Mouse (Mus musculus) kidney, embryonic 14.5 days (tissue): ENCODE data around the gene Slc25a22. TPM values are rescaled to one million over a fixed set of nuclear protein-coding genes. Genes with fewer than 3 reads are reported as not detected.

ENCODE experiments used
- ATAC-seq: fragments of 200-750 bp; cut with Nextera tagmentation; 2 replicates; pipeline ENCODE4 v1.8.0; 2017; ENCODE audit warnings: moderate number of reproducible peaks, mild to moderate bottlenecking, moderate TSS enrichment, moderate library complexity; ENCODE audit not compliant: low FRiP score, low TSS enrichment
- H3K27ac ChIP-seq: fragments of 300-500 bp; sonication (generic); 2 replicates; pipeline ENCODE4 v1.5.1; 2014; ENCODE audit warnings: low read depth, mild to moderate bottlenecking, low read length, moderate library complexity, mixed read lengths
- H3K27me3 ChIP-seq: fragments of 300-500 bp; sonication (generic); 2 replicates; pipeline ENCODE4 v1.6.1; 2014; ENCODE audit warnings: mild to moderate bottlenecking, low read length; ENCODE audit not compliant: control insufficient read depth, insufficient read depth
- H3K36me3 ChIP-seq: fragments of 300-500 bp; sonication (generic); 2 replicates; pipeline ENCODE4 v1.6.1; 2014; ENCODE audit warnings: low read length, mixed read lengths; ENCODE audit not compliant: control insufficient read depth, insufficient read depth
- H3K4me1 ChIP-seq: fragments of 300-500 bp; sonication (generic); 2 replicates; pipeline ENCODE4 v1.6.1; 2014; ENCODE audit warnings: low read length, mixed read lengths; ENCODE audit not compliant: control insufficient read depth, insufficient read depth
- H3K4me2 ChIP-seq: fragments of 300-500 bp; sonication (generic); replicated peaks from 2 replicates; pipeline ENCODE4 v1.6.1; 2014; ENCODE audit warnings: low read depth, mild to moderate bottlenecking, low read length
- H3K4me3 ChIP-seq: fragments of 300-500 bp; sonication (generic); 2 replicates; pipeline ENCODE4 v1.5.1; 2014; ENCODE audit warnings: mild to moderate bottlenecking, low read length
- H3K9ac ChIP-seq: fragments of 300-500 bp; sonication (generic); 2 replicates; pipeline ENCODE4 v1.6.1; 2014; ENCODE audit warnings: low read depth, mild to moderate bottlenecking, low read length, moderate library complexity
- H3K9me3 ChIP-seq: fragments of 300-500 bp; sonication (generic); 2 replicates; pipeline ENCODE4 v1.6.1; 2016; ENCODE audit warnings: low read length; ENCODE audit not compliant: control insufficient read depth
- WGBS: fragments of 180-500 bp; shearing (Covaris S2); extraction: QIAGEN DNeasy Blood & Tissue Kit; methylation state at CpG from one replicate; pipeline ENCODE4 v1.1.7; 2014; 5-methylcytosine and 5-hydroxymethylcytosine counted together
- polyA plus RNA-seq: library from polyadenylated mRNA; unstranded; fragments of >200 nt; fragmentation: Nextera tagmentation; extraction: Ambion mirVana; gene quantifications from 2 replicates; pipeline ENCODE4 v1.2.1, GENCODE M21; 2014

Gene Slc25a22
- polyA plus RNA-seq, 1 experiment from 2014 or later: 34.1 TPM

DNA sequence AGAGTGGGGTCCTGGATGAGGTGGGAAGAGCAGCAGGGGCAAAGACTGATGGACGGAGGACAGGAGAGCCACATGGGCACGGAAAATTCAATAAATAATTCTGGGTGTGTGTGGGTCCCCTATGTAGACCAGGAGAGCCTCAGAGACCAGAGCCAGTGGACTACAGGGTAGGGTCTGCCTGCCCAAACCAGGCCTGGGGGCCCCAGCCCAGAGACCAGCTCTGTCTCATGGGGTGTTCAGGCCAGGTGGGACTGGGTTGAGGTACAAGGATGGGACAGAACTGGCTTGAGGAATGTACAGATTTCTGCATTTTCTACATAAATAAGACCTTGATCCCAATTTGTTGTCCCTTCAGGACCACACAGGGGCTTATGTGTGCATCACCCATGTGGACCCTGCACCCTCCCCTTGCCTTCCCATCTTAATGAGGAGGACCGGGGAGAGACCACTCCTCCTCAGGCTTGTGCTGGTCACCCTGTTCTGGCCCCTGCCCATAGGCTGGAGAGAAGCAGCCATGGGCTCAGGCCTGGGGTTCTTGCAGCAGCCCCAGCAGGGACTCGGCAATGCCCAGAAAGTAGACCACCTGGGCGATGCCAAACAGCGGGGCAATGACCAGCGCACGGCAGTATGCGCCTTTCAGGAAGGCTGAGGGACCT is 7.0 kb downstream of the Slc25a22 start:
- no peak for ATAC-seq
- Histone ChIP-seq H3K27me3 (no peaks in the 10 kb centered on the region), H3K4me2 (no peak overlapping the region), H3K4me1 (peaks cover 33% of the 10 kb centered on the region), H3K9ac (no peak overlapping the region), H3K27ac (no peak overlapping the region), H3K36me3 (peaks cover 34% of the 10 kb centered on the region), H3K9me3 (no peaks in the 10 kb centered on the region), H3K4me3 (no peak overlapping the region)
- 99% methylated on average over 9 of the region's 9 CpGs for WGBS

GRCm38 (mm10) chr7:141429840-141430584 is 7.7 kb downstream of the Slc25a22 start:
- H3K4me3 ChIP-seq: no peak overlapping the region
- H3K9me3 ChIP-seq: no peaks in the 10 kb centered on the region
- H3K9ac ChIP-seq: 0 out of 2 replicates have a peak overlapping the region, but pooled peaks have one; percentile 0
- H3K36me3 ChIP-seq: peaks cover 34% of the 10 kb centered on the region
- no peak overlapping the region for H3K27ac ChIP-seq
- no peak for ATAC-seq
- peaks cover 27% of the 10 kb centered on the region for H3K4me1 ChIP-seq
- no peaks in the 10 kb centered on the region for H3K27me3 ChIP-seq
- H3K4me2 ChIP-seq: no peak overlapping the region; the same call in 1 of the 2 replicates
- WGBS: 63% methylated on average over 9 of the region's 9 CpGs

GRCm38 (mm10) chr7:141429310-141429709 is 8.4 kb downstream of the Slc25a22 start, which contains the start of gene Cend1:
Gene Cend1, minus strand, starts transcription at chr7:141429491.
- WGBS: 5% methylated on average over 19 of the region's 19 CpGs
- Histone ChIP-seq H3K4me1 (peaks cover 20% of the 10 kb centered on the region), H3K9me3 (no peaks in the 10 kb centered on the region), H3K4me2 (peak within 1 kb of the TSS; percentile 30), H3K36me3 (peaks cover 34% of the 10 kb centered on the region), H3K4me3 (no peak within 1 kb of the TSS), H3K27ac (no peak within 1 kb of the TSS), H3K27me3 (no peaks in the 10 kb centered on the region), H3K9ac (0 out of 2 replicates have a peak within 1 kb of the TSS, but pooled peaks have one; percentile 0)
- peak; percentile 63 for ATAC-seq

DNA sequence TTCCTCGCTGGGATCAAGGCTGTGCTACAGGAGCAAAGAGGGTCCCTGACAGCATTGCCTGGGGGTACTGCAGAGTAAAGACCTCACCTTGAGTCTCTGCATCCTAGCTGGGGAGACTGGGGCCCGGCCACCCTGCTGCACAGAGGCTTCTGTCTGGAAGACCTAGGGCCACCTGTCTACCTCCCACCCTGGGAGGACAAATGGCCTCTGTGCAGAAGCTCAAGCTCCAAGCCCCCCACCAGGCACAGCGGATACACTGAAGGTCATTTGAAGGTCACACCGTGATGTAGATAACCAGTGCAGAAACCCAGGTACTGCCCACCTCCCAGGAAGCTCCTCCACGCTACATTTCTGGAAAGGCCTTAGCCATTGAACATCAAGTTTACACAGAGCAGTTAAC is 9.0 kb downstream of the Slc25a22 start:
- Histone ChIP-seq H3K9me3 (no peaks in the 10 kb centered on the region), H3K4me1 (peaks cover 14% of the 10 kb centered on the region), H3K4me3 (no peak overlapping the region), H3K27ac (no peak overlapping the region), H3K36me3 (peaks cover 33% of the 10 kb centered on the region), H3K27me3 (no peaks in the 10 kb centered on the region), H3K4me2 (no peak overlapping the region; the same call in 1 of the 2 replicates), H3K9ac (no peak overlapping the region)
- no peak for ATAC-seq
- WGBS: 50% methylated on average over 5 of the region's 5 CpGs

DNA sequence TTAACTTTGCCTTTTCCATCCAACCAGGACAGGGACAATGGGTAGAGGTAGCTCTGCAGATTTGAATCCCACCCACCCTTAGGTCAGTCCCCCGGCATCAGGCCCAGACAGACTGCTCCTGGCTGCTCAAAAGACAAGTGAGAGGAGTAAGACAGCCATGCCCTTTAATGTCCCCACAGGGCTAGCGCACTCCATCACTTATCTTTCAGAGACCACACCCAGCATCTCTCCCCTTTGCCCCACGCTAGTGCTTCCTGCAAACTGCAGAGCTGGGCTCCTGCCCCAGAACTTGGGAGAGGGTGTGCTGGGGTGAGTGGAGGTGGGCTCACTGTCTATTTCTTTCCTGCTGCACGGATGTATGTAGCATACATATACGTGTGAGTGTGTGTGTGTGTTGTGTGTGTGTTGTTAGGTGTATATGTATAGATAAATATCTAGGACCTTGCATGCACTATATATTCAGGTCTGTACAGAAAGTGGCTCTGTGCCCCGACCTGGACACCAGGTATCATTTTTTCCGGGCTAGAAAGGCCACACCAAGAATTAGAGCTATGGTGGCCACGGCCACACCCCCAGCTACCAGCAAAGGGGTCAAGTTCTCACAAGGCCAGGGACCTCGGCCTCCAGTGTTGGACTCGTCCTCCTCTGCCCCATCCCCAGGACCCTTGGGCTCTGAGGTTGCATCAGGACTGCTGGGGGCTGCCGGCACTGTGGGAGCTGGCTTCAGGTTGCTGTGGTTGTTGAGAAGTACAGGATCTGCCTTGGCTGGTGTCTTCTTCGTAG is 10.6 kb downstream of the Slc25a22 start:
- WGBS: 83% methylated on average over 12 of the region's 12 CpGs
- no peak for ATAC-seq
- peaks cover 13% of the 10 kb centered on the region for H3K4me1 ChIP-seq
- no peaks in the 10 kb centered on the region for H3K27me3 ChIP-seq
- H3K36me3 ChIP-seq: peaks cover 20% of the 10 kb centered on the region
- H3K4me2 ChIP-seq: no peak overlapping the region
- no peak overlapping the region for H3K9ac ChIP-seq
- H3K27ac ChIP-seq: no peak overlapping the region
- no peak overlapping the region for H3K4me3 ChIP-seq
- H3K9me3 ChIP-seq: no peaks in the 10 kb centered on the region

GRCm38 (mm10) chr7:141423811-141424210 is 13.9 kb downstream of the Slc25a22 start:
- ATAC-seq: no peak
- WGBS: 53% methylated on average over 4 of the region's 4 CpGs
- no peaks in the 10 kb centered on the region for H3K27me3 ChIP-seq

GRCm38 (mm10) chr7:141420030-141420702 is 17.5 kb downstream of the Slc25a22 start:
- Histone ChIP-seq H3K36me3 (no peaks in the 10 kb centered on the region), H3K4me3 (no peak overlapping the region), H3K9me3 (no peaks in the 10 kb centered on the region), H3K27ac (no peak overlapping the region), H3K4me1 (no peaks in the 10 kb centered on the region), H3K9ac (no peak overlapping the region), H3K27me3 (no peaks in the 10 kb centered on the region), H3K4me2 (no peak overlapping the region)
- 82% methylated on average over 9 of the region's 9 CpGs for WGBS
- ATAC-seq: no peak

More at GRCm38 (mm10) chr7:141423811-141424210, 13.9 kb downstream of the Slc25a22 start:
- Histone ChIP-seq H3K4me3 (no peak overlapping the region), H3K9ac (no peak overlapping the region), H3K4me1 (0 out of 2 replicates have a peak, but pooled peaks cover 3% of the 10 kb centered on the region), H3K27ac (no peak overlapping the region), H3K36me3 (no peaks in the 10 kb centered on the region), H3K9me3 (no peaks in the 10 kb centered on the region), H3K4me2 (no peak overlapping the region)

DNA sequence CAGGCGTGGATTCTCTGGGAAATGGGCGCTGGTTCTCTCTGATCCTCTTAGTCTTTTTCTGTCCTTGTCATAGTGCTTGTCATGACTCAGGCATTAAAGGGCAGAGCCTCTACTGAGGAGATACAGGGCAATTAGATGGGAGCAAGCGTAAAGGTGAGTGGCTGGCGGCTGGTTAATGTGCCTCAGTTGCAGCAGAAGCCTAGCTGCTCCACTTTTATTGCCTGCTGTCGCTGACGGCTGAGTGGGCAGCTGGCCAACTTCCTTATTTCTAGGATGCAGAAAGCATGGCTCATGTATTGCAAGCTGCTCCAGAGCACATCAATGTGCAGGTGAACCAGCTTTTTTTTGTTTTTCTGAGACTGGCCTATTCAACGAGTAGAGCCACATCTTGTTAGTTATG is 18.7 kb downstream of the Slc25a22 start:
- Histone ChIP-seq H3K36me3 (no peaks in the 10 kb centered on the region), H3K27ac (no peak overlapping the region), H3K9ac (no peak overlapping the region), H3K9me3 (no peaks in the 10 kb centered on the region), H3K4me2 (no peak overlapping the region), H3K4me1 (no peaks in the 10 kb centered on the region), H3K4me3 (no peak overlapping the region), H3K27me3 (no peaks in the 10 kb centered on the region)
- no peak for ATAC-seq
- 45% methylated on average over 7 of the region's 7 CpGs for WGBS
